Mouse (Mus musculus): ENCODE results near the gene Baiap2. TPM values are rescaled to one million over a fixed set of nuclear protein-coding genes. Genes with fewer than 3 reads are reported as not detected.

Baiap2 gene
- polyA plus RNA-seq, 1 experiment from 2014 or later, result 7.0 TPM

GRCm38 (mm10) chr11:119950535-119950934 lies 8.0 kb downstream of the Baiap2 start:
- H3K27me3 ChIP-seq (replicated peaks), result no peaks in the 10 kb centered on the region
- WGBS (ENCODE audit: insufficient replicate concordance), result 91% methylated on average over 3 of the region's 3 CpGs
- no peak overlapping the region for H3K4me3 ChIP-seq
- no peak overlapping the region for H3K9ac ChIP-seq
- H3K36me3 ChIP-seq, result no peaks in the 10 kb centered on the region
- no peak for ATAC-seq
- H3K27ac ChIP-seq, result no peak overlapping the region
- no peaks in the 10 kb centered on the region for H3K9me3 ChIP-seq (replicated peaks)
- H3K4me2 ChIP-seq, result no peak overlapping the region
- peaks cover 49% of the 10 kb centered on the region for H3K4me1 ChIP-seq

GRCm38 (mm10) chr11:119951326-119951725 lies 8.8 kb downstream of the Baiap2 start:
- Histone ChIP-seq H3K4me2 (no peak overlapping the region), H3K27ac (no peak overlapping the region), H3K36me3 (no peaks in the 10 kb centered on the region), H3K9me3 (replicated peaks) (no peaks in the 10 kb centered on the region), H3K4me1 (peaks cover 56% of the 10 kb centered on the region), H3K27me3 (replicated peaks) (no peaks in the 10 kb centered on the region), H3K4me3 (no peak overlapping the region), H3K9ac (no peak overlapping the region)
- 67% methylated on average over 6 of the region's 6 CpGs for WGBS (ENCODE audit: insufficient replicate concordance)
- no peak for ATAC-seq

- 48% methylated on average over 5 of the region's 5 CpGs for WGBS (ENCODE audit: insufficient replicate concordance)
- Histone ChIP-seq H3K4me2 (no peak overlapping the region), H3K27me3 (replicated peaks) (no peaks in the 10 kb centered on the region), H3K9me3 (replicated peaks) (no peaks in the 10 kb centered on the region), H3K9ac (no peak overlapping the region), H3K36me3 (no peaks in the 10 kb centered on the region), H3K27ac (no peak overlapping the region), H3K4me1 (peaks cover 60% of the 10 kb centered on the region), H3K4me3 (no peak overlapping the region)
- ATAC-seq, result no peak
These were observed 10.1 kb downstream of the Baiap2 start for GRCm38 (mm10) chr11:119952429-119953224.

GRCm38 (mm10) chr11:119954233-119954632 lies 11.7 kb downstream of the Baiap2 start:
- H3K4me2 ChIP-seq, result no peak overlapping the region
- no peak overlapping the region for H3K4me3 ChIP-seq
- H3K36me3 ChIP-seq, result no peaks in the 10 kb centered on the region
- peaks cover 49% of the 10 kb centered on the region for H3K4me1 ChIP-seq
- H3K9ac ChIP-seq, result no peak overlapping the region
- 14% methylated on average over 4 of the region's 4 CpGs for WGBS (ENCODE audit: insufficient replicate concordance)
- H3K27ac ChIP-seq, result no peak overlapping the region
- H3K27me3 ChIP-seq (replicated peaks), result no peaks in the 10 kb centered on the region
- ATAC-seq, result no peak
- no peaks in the 10 kb centered on the region for H3K9me3 ChIP-seq (replicated peaks)

GRCm38 (mm10) chr11:119954749-119955337 lies 12.3 kb downstream of the Baiap2 start:
- no peaks in the 10 kb centered on the region for H3K9me3 ChIP-seq (replicated peaks)
- H3K9ac ChIP-seq, result no peak overlapping the region
- no peaks in the 10 kb centered on the region for H3K36me3 ChIP-seq
- 52% methylated on average over 2 of the region's 2 CpGs for WGBS (ENCODE audit: insufficient replicate concordance)
- ATAC-seq, result no peak
- H3K4me2 ChIP-seq, result no peak overlapping the region
- H3K4me1 ChIP-seq, result peaks cover 49% of the 10 kb centered on the region
- H3K4me3 ChIP-seq, result no peak overlapping the region
- no peaks in the 10 kb centered on the region for H3K27me3 ChIP-seq (replicated peaks)
- H3K27ac ChIP-seq, result peak overlapping the region; percentile 18; the same call in 1 of the 2 replicates

- Histone ChIP-seq H3K9me3 (replicated peaks) (no peaks in the 10 kb centered on the region), H3K4me3 (no peak overlapping the region), H3K27ac (peak overlapping the region; percentile 27; the same call in 1 of the 2 replicates), H3K36me3 (no peaks in the 10 kb centered on the region), H3K4me2 (no peak overlapping the region), H3K9ac (no peak overlapping the region), H3K4me1 (peaks cover 49% of the 10 kb centered on the region), H3K27me3 (replicated peaks) (no peaks in the 10 kb centered on the region)
- 25% methylated on average over 3 of the region's 3 CpGs for WGBS (ENCODE audit: insufficient replicate concordance)
- no peak; the same call in 1 of the 2 replicates for ATAC-seq
These were observed 12.9 kb downstream of the Baiap2 start for GRCm38 (mm10) chr11:119955432-119955831.

GRCm38 (mm10) chr11:119956590-119956989 lies 14.0 kb downstream of the Baiap2 start:
- Histone ChIP-seq H3K4me1 (peaks cover 48% of the 10 kb centered on the region), H3K36me3 (0 out of 2 replicates have a peak, but pooled peaks cover 3% of the 10 kb centered on the region), H3K4me3 (no peak overlapping the region), H3K27me3 (replicated peaks) (no peaks in the 10 kb centered on the region), H3K9ac (no peak overlapping the region), H3K27ac (no peak overlapping the region), H3K9me3 (replicated peaks) (no peaks in the 10 kb centered on the region), H3K4me2 (no peak overlapping the region)
- WGBS (ENCODE audit: insufficient replicate concordance), result 88% methylated on average over 13 of the region's 13 CpGs
- ATAC-seq, result no peak

GRCm38 (mm10) chr11:119958856-119959255 lies 16.3 kb downstream of the Baiap2 start:
- Histone ChIP-seq H3K27me3 (replicated peaks) (no peaks in the 10 kb centered on the region), H3K36me3 (0 out of 2 replicates have a peak, but pooled peaks cover 3% of the 10 kb centered on the region), H3K9ac (no peak overlapping the region), H3K4me2 (no peak overlapping the region), H3K4me1 (peaks cover 29% of the 10 kb centered on the region), H3K9me3 (replicated peaks) (no peaks in the 10 kb centered on the region), H3K4me3 (no peak overlapping the region), H3K27ac (no peak overlapping the region)
- ATAC-seq, result no peak
- 49% methylated on average over 7 of the region's 7 CpGs for WGBS (ENCODE audit: insufficient replicate concordance)

GRCm38 (mm10) chr11:119959714-119960113 lies 17.2 kb downstream of the Baiap2 start:
- Histone ChIP-seq H3K4me1 (peaks cover 21% of the 10 kb centered on the region), H3K27me3 (replicated peaks) (no peaks in the 10 kb centered on the region), H3K36me3 (0 out of 2 replicates have a peak, but pooled peaks cover 3% of the 10 kb centered on the region), H3K9me3 (replicated peaks) (no peaks in the 10 kb centered on the region), H3K4me3 (no peak overlapping the region), H3K9ac (no peak overlapping the region), H3K4me2 (no peak overlapping the region), H3K27ac (no peak overlapping the region)
- no peak for ATAC-seq
- WGBS (ENCODE audit: insufficient replicate concordance), result 51% methylated on average over 4 of the region's 4 CpGs

- peaks cover 7% of the 10 kb centered on the region; the same call in 1 of the 2 replicates for H3K36me3 ChIP-seq
- H3K27ac ChIP-seq, result no peak overlapping the region
- ATAC-seq, result no peak
- H3K4me2 ChIP-seq, result no peak overlapping the region
- H3K9me3 ChIP-seq (replicated peaks), result no peaks in the 10 kb centered on the region
- H3K4me1 ChIP-seq, result peaks cover 11% of the 10 kb centered on the region
- no peaks in the 10 kb centered on the region for H3K27me3 ChIP-seq (replicated peaks)
- WGBS (ENCODE audit: insufficient replicate concordance), result 60% methylated on average over 6 of the region's 6 CpGs
- H3K4me3 ChIP-seq, result no peak overlapping the region
- no peak overlapping the region for H3K9ac ChIP-seq
These were observed 18.1 kb downstream of the Baiap2 start for GRCm38 (mm10) chr11:119960671-119961070.

GRCm38 (mm10) chr11:119961511-119961910 lies 18.9 kb downstream of the Baiap2 start:
- peaks cover 3% of the 10 kb centered on the region; the same call in 1 of the 2 replicates for H3K4me1 ChIP-seq
- no peak overlapping the region for H3K9ac ChIP-seq
- no peak overlapping the region for H3K4me2 ChIP-seq
- H3K9me3 ChIP-seq (replicated peaks), result no peaks in the 10 kb centered on the region
- no peaks in the 10 kb centered on the region for H3K27me3 ChIP-seq (replicated peaks)
- no peak for ATAC-seq
- no peak overlapping the region for H3K27ac ChIP-seq
- 57% methylated on average over 3 of the region's 3 CpGs for WGBS (ENCODE audit: insufficient replicate concordance)
- H3K4me3 ChIP-seq, result no peak overlapping the region
- peaks cover 7% of the 10 kb centered on the region; the same call in 1 of the 2 replicates for H3K36me3 ChIP-seq

GRCm38 (mm10) chr11:119965053-119965452 lies 22.5 kb downstream of the Baiap2 start:
- Histone ChIP-seq H3K27me3 (replicated peaks) (no peaks in the 10 kb centered on the region), H3K36me3 (peaks cover 7% of the 10 kb centered on the region; the same call in 1 of the 2 replicates), H3K9ac (no peak overlapping the region), H3K9me3 (replicated peaks) (no peaks in the 10 kb centered on the region), H3K4me2 (no peak overlapping the region), H3K4me3 (no peak overlapping the region), H3K4me1 (no peaks in the 10 kb centered on the region), H3K27ac (no peak overlapping the region)
- ATAC-seq, result no peak
- 57% methylated on average over 9 of the region's 9 CpGs for WGBS (ENCODE audit: insufficient replicate concordance)

Data from liver, embryonic 12.5 days (tissue).